Mouse (Mus musculus): ENCODE measurements around the gene Toe1.
A peak's percentile ranks its signal among the peaks of the same experiment; 100 is the strongest.
"Not testable (repeated sequence)": the region's sequence is repeated elsewhere in the genome, so short reads cannot be mapped to it uniquely, and the experiment has no call there.

Gene Toe1

DNA sequence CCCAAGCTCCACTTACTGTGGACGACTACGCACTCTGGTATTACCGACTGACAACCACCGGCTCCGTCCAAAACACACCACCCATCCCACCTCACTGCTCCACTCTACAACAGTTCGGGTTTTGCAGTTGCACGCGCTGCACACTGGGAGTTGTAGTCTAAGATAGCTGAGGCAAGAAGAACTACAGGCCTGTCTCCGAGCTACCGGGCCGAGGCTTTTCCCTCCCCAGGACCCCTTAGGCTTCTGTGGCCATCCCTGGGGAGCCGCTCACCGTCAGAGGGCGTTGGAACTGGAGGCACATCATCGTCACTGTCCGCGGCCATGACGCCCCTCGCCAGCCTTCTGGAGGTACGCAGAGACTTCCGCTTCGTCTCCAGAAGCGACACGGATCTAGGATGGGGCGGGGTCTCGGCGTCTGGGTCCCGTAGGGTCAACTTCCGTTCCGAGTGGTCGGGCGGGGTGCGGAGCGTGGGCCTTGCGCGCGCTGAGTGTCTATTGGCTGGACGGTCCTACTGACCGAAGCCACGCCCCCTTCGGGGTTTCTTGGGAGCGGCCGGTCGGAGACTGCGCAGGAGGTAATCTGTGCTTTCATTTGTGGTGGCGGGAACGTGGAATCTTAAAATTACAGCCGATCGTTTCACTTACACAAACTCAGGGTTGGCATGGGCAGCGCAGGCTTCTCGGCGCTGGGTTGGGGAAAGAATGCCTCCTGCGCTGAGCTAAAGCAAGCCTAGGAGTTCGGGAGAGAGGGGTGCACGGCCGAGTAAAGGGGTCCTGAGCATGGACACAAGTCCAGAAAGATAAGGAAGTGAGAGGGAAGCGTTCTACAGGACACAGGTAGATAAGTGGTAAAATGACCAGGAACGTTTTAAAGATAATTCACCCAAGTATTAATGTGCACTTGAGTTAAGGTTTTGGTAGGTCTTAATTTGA lies at the start of gene Toe1, which contains the start of gene Mutyh:
Toe1 (minus strand) TSS at position 444 of the 933 bp plus-strand sequence.
Mutyh (plus strand) TSS at position 527 of the 933 bp plus-strand sequence.
- peak; percentile 96 for DNase-seq (ENCODE audit: low read depth, low spot score)

GRCm38 (mm10) chr4:116857203-116857602 lies 49.8 kb upstream of the Toe1 start:
- DNase-seq (ENCODE audit: low read depth, low spot score), result no peak

DNA sequence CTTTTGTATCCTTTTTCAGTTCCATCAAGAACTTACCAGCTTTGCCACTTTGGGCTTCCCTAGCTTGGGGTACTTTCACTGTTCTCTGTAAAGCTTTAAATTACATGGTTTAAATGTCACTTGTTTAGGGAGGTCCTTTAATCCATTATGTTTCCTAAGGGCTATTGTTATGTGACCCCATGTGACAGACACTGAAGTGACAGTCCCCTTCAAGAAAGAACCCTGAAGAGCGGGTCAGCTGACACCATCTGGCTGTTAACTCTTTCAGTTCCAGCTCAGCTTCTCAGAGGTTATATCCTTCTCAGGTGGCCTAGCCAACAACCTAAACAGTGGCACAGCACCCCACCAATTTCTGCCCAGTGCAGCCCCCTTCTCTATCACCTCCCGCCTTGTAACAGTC lies 46.8 kb upstream of the Toe1 start:
- no peak for DNase-seq (ENCODE audit: low read depth, low spot score)

GRCm38 (mm10) chr4:116849901-116850300 lies 42.5 kb upstream of the Toe1 start:
- no peak for DNase-seq (ENCODE audit: low read depth, low spot score)

GRCm38 (mm10) chr4:116844324-116844723 lies 36.9 kb upstream of the Toe1 start:
- no peak for DNase-seq (ENCODE audit: low read depth, low spot score)

DNA sequence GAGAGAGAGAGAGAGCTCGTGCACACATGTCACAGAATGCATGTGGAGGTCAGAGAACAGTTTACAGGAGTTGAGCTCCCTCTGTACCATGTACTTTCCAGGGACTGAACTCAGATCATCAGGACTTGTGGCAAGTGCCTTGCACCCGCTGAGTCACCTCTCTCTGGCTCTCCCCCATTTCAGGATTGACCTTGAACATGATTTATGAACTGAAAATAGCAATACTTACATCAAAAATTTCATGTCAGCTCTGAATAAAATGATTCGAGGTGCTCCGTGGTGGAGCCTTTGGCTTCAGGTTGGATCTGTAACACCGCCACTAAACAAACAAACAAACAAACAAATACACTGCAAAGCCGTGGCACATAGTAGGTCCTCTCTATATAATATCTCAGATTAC lies 33.4 kb upstream of the Toe1 start:
- no peak for DNase-seq (ENCODE audit: low read depth, low spot score)

GRCm38 (mm10) chr4:116840096-116840495 lies 32.7 kb upstream of the Toe1 start:
- not testable (repeated sequence) for DNase-seq (ENCODE audit: low read depth, low spot score)

DNA sequence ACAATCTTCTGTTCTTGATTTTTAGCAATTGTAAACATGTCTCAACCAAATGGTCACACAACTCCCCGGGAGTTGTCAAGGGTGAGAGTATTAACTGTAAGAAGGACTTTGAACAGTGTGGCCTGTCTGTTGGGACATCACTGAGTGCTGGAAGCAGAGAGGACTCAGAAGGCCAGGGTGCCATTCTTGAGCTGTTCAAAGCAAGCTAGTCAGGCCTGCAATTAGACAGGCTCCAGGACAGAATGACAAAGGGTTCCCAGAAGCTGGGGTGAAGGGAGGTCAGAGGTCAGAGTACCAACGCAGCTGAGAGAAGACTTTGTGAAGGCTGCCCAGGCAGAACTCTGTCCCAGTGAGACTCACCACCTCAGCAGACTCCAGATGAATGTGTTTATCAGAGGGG lies 31.6 kb upstream of the Toe1 start:
- no peak for DNase-seq (ENCODE audit: low read depth, low spot score)

DNA sequence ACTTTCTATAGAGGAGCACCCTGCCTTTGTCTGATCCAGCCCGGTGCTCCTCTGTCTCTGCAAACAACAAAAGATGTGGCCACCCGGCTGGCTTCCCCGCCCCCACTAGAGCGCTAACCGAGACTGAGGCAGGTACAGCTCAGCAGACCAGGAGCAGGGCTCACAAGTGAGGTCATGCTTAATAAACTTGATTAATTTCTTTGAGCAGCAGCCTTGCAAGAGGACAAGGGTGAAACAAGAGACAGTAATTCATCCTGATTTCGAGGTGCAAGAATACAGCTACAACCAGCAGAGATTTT lies 22.6 kb upstream of the Toe1 start:
- DNase-seq (ENCODE audit: low read depth, low spot score), result no peak

GRCm38 (mm10) chr4:116829364-116830069 lies 22.1 kb upstream of the Toe1 start:
- DNase-seq (ENCODE audit: low read depth, low spot score), result no peak

DNA sequence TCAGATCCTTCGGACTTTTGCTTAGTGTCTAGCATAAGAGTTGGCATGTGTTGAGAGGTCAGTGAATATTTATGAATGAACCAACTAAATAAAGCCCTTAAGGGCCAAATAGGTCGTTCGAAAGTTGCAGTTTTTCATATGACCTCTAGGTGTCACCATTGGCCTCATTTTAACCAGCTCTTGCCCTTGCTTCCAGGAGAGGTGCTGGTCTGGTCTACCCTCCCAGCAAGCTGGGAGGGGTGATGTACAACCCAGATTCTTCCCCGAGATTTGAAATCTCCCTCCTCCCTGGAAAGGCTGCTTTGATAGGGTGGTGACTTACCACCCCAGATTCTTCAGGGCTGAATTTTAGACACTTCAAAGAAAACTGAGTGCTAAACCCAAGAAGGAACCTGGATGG lies 20.4 kb upstream of the Toe1 start:
- DNase-seq (ENCODE audit: low read depth, low spot score), result peak; percentile 76

DNA sequence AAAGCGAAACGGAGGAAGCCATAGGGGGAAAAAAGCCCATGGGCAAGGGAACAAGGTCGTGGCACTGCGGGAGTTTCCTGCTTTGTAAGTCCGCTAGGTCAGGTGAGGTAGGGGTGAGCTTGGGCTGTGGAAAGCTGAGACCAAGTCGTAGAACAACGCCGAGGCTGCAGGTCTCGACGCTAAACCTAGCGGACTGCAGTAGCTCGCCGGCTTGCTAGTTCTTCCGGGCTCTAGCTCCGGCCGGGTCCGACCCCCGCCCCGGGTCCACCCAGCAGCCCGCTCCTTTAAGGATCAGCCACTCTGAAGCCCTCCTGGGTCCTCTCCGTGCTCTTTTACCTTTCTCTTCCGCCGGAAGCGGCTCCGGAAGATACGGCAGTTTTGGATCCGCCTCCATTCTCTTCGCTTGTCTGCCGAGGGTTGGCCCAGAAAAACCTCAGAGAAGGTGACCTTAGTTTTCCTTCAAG lies 17.1 kb upstream of the Toe1 start:
- DNase-seq (ENCODE audit: low read depth, low spot score), result peak; percentile 80

DNA sequence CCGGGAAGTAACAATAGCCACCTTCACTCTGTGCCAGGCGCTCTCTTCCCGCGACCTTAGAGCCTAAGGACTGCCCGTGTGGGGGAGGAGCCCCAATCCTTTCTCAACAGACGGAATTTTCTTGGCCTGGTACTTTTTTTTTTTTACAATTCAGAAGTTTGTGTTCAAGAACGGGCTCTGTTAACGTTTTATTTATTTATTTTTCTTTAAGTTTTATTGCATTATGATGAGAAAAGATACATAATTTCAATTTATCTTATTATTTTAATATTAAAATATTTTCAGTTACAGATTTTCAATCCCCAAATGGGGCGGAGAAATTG lies 14.2 kb upstream of the Toe1 start, which contains the start of gene Hpdl:
Hpdl (minus strand) TSS at position 14 of the 323 bp plus-strand sequence.
- no peak for DNase-seq (ENCODE audit: low read depth, low spot score)

- peak; percentile 67 for DNase-seq (ENCODE audit: low read depth, low spot score)
Measured at GRCm38 (mm10) chr4:116820902-116821693, 13.7 kb upstream of the Toe1 start.

DNA sequence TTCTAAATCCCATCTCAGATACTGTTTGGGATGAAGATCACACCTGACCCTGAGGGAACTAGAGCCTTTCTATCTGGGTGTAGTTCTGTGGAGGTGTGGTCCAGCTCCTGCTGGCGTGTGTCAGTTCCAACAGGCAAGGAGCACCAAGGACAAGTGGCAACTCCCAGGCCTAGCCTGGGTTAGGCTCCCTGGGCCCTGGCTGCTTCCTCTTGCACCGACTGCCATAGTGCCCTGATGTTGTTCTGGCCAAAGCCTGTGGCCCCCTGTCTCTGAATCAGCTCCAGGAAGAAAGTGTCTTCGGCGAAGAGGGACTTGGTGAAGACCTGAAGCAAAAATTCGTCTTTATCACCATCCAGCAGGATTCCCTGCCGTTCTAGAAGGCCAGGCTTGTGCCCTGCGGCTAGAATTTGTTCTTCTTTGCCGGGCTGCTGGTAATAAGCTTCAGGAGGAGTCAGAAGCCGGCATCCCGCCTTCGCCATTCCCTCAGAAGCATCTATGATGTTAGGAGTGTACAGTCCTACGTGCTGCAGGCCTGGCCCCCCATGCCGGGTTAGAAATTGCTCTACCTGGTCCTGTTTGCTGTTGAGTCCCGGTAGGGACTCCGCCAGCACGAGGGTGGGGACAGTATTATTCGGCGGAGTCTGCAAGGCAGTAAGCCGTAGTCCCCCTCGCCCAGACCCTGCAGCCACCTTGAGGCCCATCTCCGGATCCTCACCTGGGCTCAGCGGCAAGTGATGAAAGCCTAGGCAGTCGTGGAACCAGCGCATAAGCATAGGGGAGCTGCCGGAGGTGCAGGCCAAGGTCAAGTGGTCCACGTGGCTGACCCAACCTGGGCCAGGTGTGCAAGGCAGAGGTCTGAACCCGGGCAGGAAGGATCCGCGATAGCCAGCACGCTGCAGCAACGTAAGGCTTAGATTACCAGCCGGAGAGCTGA lies 12.8 kb upstream of the Toe1 start:
- no peak for DNase-seq (ENCODE audit: low read depth, low spot score)

- DNase-seq (ENCODE audit: low read depth, low spot score), result no peak
Measured at GRCm38 (mm10) chr4:116817486-116817885, 10.0 kb upstream of the Toe1 start.

DNA sequence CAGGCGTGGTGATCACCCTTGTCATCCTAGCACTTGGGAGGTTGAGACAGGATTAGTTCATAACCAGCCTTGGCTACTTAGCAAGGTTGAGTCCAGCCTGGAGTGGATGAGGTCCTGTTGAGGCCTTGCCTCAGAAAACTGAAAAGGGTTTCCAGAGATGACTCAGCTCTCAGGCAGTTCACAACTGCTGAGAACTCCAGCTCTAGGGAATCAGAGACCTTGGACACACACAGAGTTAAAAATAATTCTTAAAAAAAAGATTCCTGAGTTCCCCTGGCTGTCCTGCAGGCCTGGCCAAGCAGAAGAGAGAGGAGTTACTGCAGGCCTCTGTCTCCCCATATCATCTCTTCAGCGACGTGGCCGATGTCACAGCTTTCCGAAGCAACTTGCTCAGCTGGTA lies 7.8 kb upstream of the Toe1 start:
- no peak for DNase-seq (ENCODE audit: low read depth, low spot score)

- DNase-seq (ENCODE audit: low read depth, low spot score), result no peak
Measured at GRCm38 (mm10) chr4:116811012-116811411, 3.6 kb upstream of the Toe1 start.

DNA sequence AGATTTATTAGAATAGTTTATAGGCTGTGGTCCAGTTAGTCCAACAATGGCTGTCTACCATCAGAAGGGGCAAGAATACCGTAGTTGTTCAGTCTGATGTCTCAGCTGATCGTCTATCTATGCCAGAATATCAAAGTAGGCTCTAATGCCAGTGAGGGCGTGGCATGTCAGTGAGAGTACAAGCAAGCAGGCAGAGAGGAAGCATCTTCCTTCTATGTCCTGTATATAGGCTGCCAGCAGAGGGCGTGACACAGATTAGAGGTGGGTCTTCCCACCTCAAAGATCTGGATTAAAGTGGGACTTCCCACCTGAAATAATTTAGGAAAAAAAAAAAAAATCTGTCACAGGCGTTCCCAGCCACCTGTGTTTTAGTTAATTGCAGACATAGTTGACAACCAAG lies 7.5 kb downstream of the Toe1 start:
- DNase-seq (ENCODE audit: low read depth, low spot score), result peak; percentile 41

GRCm38 (mm10) chr4:116796442-116797110 lies 10.9 kb downstream of the Toe1 start:
- DNase-seq (ENCODE audit: low read depth, low spot score), result no peak

All from CD4-positive helper T cell, adult 2 months (primary cell).